Mouse (Mus musculus): ENCODE measurements around the gene Icos. TPM values are rescaled to one million over a fixed set of nuclear protein-coding genes. Genes with fewer than 3 reads are reported as not detected.

The Icos gene
- polyA plus RNA-seq, 1 experiment from 2014 or later, result 0.08 TPM

- H3K9me3 ChIP-seq (ENCODE audit: control insufficient read depth, low read length), result no peaks in the 10 kb centered on the region
- H3K27ac ChIP-seq (ENCODE audit: low read depth, low read length), result no peak overlapping the region
- ATAC-seq (ENCODE audit: low read depth), result no peak
- H3K4me3 ChIP-seq (ENCODE audit: low read depth, low read length), result no peak overlapping the region
- H3K4me1 ChIP-seq (ENCODE audit: control insufficient read depth, insufficient read depth, low read length), result no peaks in the 10 kb centered on the region
- H3K27me3 ChIP-seq (ENCODE audit: control insufficient read depth, insufficient read depth, low read length), result no peaks in the 10 kb centered on the region
- 94% methylated on average over 1 of the region's 1 CpGs for WGBS
- no peak overlapping the region for H3K4me2 ChIP-seq (ENCODE audit: low read depth, low read length)
- no peak overlapping the region for H3K9ac ChIP-seq (replicated peaks; ENCODE audit: low read depth, low read length)
- no peaks in the 10 kb centered on the region for H3K36me3 ChIP-seq (ENCODE audit: control insufficient read depth, insufficient read depth, low read length)
These were observed 19.4 kb upstream of the Icos start for GRCm38 (mm10) chr1:60958287-60958686.

GRCm38 (mm10) chr1:60959246-60959645, 18.5 kb upstream of the Icos start:
- no peak for ATAC-seq (ENCODE audit: low read depth)
- Histone ChIP-seq H3K36me3 (ENCODE audit: control insufficient read depth, insufficient read depth, low read length) (no peaks in the 10 kb centered on the region), H3K9ac (replicated peaks; ENCODE audit: low read depth, low read length) (no peak overlapping the region), H3K4me3 (ENCODE audit: low read depth, low read length) (no peak overlapping the region), H3K27me3 (ENCODE audit: control insufficient read depth, insufficient read depth, low read length) (no peaks in the 10 kb centered on the region), H3K27ac (ENCODE audit: low read depth, low read length) (no peak overlapping the region), H3K4me1 (ENCODE audit: control insufficient read depth, insufficient read depth, low read length) (no peaks in the 10 kb centered on the region), H3K9me3 (ENCODE audit: control insufficient read depth, low read length) (no peaks in the 10 kb centered on the region), H3K4me2 (ENCODE audit: low read depth, low read length) (no peak overlapping the region)
- WGBS, result 91% methylated on average over 4 of the region's 4 CpGs

GRCm38 (mm10) chr1:60960451-60960850, 17.3 kb upstream of the Icos start:
- Histone ChIP-seq H3K4me1 (ENCODE audit: control insufficient read depth, insufficient read depth, low read length) (no peaks in the 10 kb centered on the region), H3K4me3 (ENCODE audit: low read depth, low read length) (no peak overlapping the region), H3K27me3 (ENCODE audit: control insufficient read depth, insufficient read depth, low read length) (no peaks in the 10 kb centered on the region), H3K9ac (replicated peaks; ENCODE audit: low read depth, low read length) (no peak overlapping the region), H3K9me3 (ENCODE audit: control insufficient read depth, low read length) (no peaks in the 10 kb centered on the region), H3K4me2 (ENCODE audit: low read depth, low read length) (no peak overlapping the region), H3K27ac (ENCODE audit: low read depth, low read length) (no peak overlapping the region), H3K36me3 (ENCODE audit: control insufficient read depth, insufficient read depth, low read length) (no peaks in the 10 kb centered on the region)
- no peak for ATAC-seq (ENCODE audit: low read depth)
- WGBS, result 82% methylated on average over 11 of the region's 11 CpGs

GRCm38 (mm10) chr1:60961080-60961479, 16.6 kb upstream of the Icos start:
- H3K4me3 ChIP-seq (ENCODE audit: low read depth, low read length), result no peak overlapping the region
- H3K4me1 ChIP-seq (ENCODE audit: control insufficient read depth, insufficient read depth, low read length), result no peaks in the 10 kb centered on the region
- no peaks in the 10 kb centered on the region for H3K27me3 ChIP-seq (ENCODE audit: control insufficient read depth, insufficient read depth, low read length)
- H3K36me3 ChIP-seq (ENCODE audit: control insufficient read depth, insufficient read depth, low read length), result no peaks in the 10 kb centered on the region
- no peaks in the 10 kb centered on the region for H3K9me3 ChIP-seq (ENCODE audit: control insufficient read depth, low read length)
- no peak overlapping the region for H3K9ac ChIP-seq (replicated peaks; ENCODE audit: low read depth, low read length)
- ATAC-seq (ENCODE audit: low read depth), result no peak
- H3K4me2 ChIP-seq (ENCODE audit: low read depth, low read length), result no peak overlapping the region
- H3K27ac ChIP-seq (ENCODE audit: low read depth, low read length), result no peak overlapping the region
- WGBS, result 27% methylated on average over 4 of the region's 4 CpGs

- WGBS, result 89% methylated on average over 4 of the region's 4 CpGs
- H3K4me2 ChIP-seq (ENCODE audit: low read depth, low read length), result no peak overlapping the region
- no peak overlapping the region for H3K9ac ChIP-seq (replicated peaks; ENCODE audit: low read depth, low read length)
- no peaks in the 10 kb centered on the region for H3K27me3 ChIP-seq (ENCODE audit: control insufficient read depth, insufficient read depth, low read length)
- no peak for ATAC-seq (ENCODE audit: low read depth)
- no peaks in the 10 kb centered on the region for H3K9me3 ChIP-seq (ENCODE audit: control insufficient read depth, low read length)
- no peak overlapping the region for H3K27ac ChIP-seq (ENCODE audit: low read depth, low read length)
- no peak overlapping the region for H3K4me3 ChIP-seq (ENCODE audit: low read depth, low read length)
- no peaks in the 10 kb centered on the region for H3K4me1 ChIP-seq (ENCODE audit: control insufficient read depth, insufficient read depth, low read length)
- no peaks in the 10 kb centered on the region for H3K36me3 ChIP-seq (ENCODE audit: control insufficient read depth, insufficient read depth, low read length)
These were observed 15.6 kb upstream of the Icos start for GRCm38 (mm10) chr1:60962095-60962494.

- H3K36me3 ChIP-seq (ENCODE audit: control insufficient read depth, insufficient read depth, low read length), result no peaks in the 10 kb centered on the region
- H3K4me2 ChIP-seq (ENCODE audit: low read depth, low read length), result no peak overlapping the region
- H3K4me3 ChIP-seq (ENCODE audit: low read depth, low read length), result no peak overlapping the region
- H3K9ac ChIP-seq (replicated peaks; ENCODE audit: low read depth, low read length), result no peak overlapping the region
- no peaks in the 10 kb centered on the region for H3K27me3 ChIP-seq (ENCODE audit: control insufficient read depth, insufficient read depth, low read length)
- WGBS, result 43% methylated on average over 2 of the region's 2 CpGs
- no peaks in the 10 kb centered on the region for H3K9me3 ChIP-seq (ENCODE audit: control insufficient read depth, low read length)
- no peak overlapping the region for H3K27ac ChIP-seq (ENCODE audit: low read depth, low read length)
- no peak for ATAC-seq (ENCODE audit: low read depth)
- H3K4me1 ChIP-seq (ENCODE audit: control insufficient read depth, insufficient read depth, low read length), result no peaks in the 10 kb centered on the region
These were observed 10.2 kb upstream of the Icos start for GRCm38 (mm10) chr1:60967521-60967920.

GRCm38 (mm10) chr1:60970846-60971245, 6.9 kb upstream of the Icos start:
- Histone ChIP-seq H3K9me3 (ENCODE audit: control insufficient read depth, low read length) (no peaks in the 10 kb centered on the region), H3K4me2 (ENCODE audit: low read depth, low read length) (no peak overlapping the region), H3K27ac (ENCODE audit: low read depth, low read length) (no peak overlapping the region), H3K27me3 (ENCODE audit: control insufficient read depth, insufficient read depth, low read length) (no peaks in the 10 kb centered on the region), H3K4me3 (ENCODE audit: low read depth, low read length) (no peak overlapping the region), H3K36me3 (ENCODE audit: control insufficient read depth, insufficient read depth, low read length) (no peaks in the 10 kb centered on the region), H3K9ac (replicated peaks; ENCODE audit: low read depth, low read length) (no peak overlapping the region), H3K4me1 (ENCODE audit: control insufficient read depth, insufficient read depth, low read length) (no peaks in the 10 kb centered on the region)
- no peak for ATAC-seq (ENCODE audit: low read depth)
- 88% methylated on average over 1 of the region's 1 CpGs for WGBS

GRCm38 (mm10) chr1:60974221-60974620, 3.5 kb upstream of the Icos start:
- H3K4me3 ChIP-seq (ENCODE audit: low read depth, low read length), result no peak overlapping the region
- no peaks in the 10 kb centered on the region for H3K36me3 ChIP-seq (ENCODE audit: control insufficient read depth, insufficient read depth, low read length)
- H3K27ac ChIP-seq (ENCODE audit: low read depth, low read length), result no peak overlapping the region
- H3K27me3 ChIP-seq (ENCODE audit: control insufficient read depth, insufficient read depth, low read length), result no peaks in the 10 kb centered on the region
- no peaks in the 10 kb centered on the region for H3K9me3 ChIP-seq (ENCODE audit: control insufficient read depth, low read length)
- H3K4me1 ChIP-seq (ENCODE audit: control insufficient read depth, insufficient read depth, low read length), result no peaks in the 10 kb centered on the region
- H3K4me2 ChIP-seq (ENCODE audit: low read depth, low read length), result no peak overlapping the region
- WGBS, result 84% methylated on average over 3 of the region's 3 CpGs
- ATAC-seq (ENCODE audit: low read depth), result no peak
- H3K9ac ChIP-seq (replicated peaks; ENCODE audit: low read depth, low read length), result no peak overlapping the region

GRCm38 (mm10) chr1:60975646-60976294, 2.0 kb upstream of the Icos start:
- ATAC-seq (ENCODE audit: low read depth), result no peak
- Histone ChIP-seq H3K9ac (replicated peaks; ENCODE audit: low read depth, low read length) (no peak overlapping the region), H3K4me2 (ENCODE audit: low read depth, low read length) (no peak overlapping the region), H3K36me3 (ENCODE audit: control insufficient read depth, insufficient read depth, low read length) (no peaks in the 10 kb centered on the region), H3K27me3 (ENCODE audit: control insufficient read depth, insufficient read depth, low read length) (no peaks in the 10 kb centered on the region), H3K27ac (ENCODE audit: low read depth, low read length) (no peak overlapping the region), H3K4me1 (ENCODE audit: control insufficient read depth, insufficient read depth, low read length) (no peaks in the 10 kb centered on the region), H3K9me3 (ENCODE audit: control insufficient read depth, low read length) (no peaks in the 10 kb centered on the region), H3K4me3 (ENCODE audit: low read depth, low read length) (no peak overlapping the region)
- 87% methylated on average over 5 of the region's 5 CpGs for whole genome bisulfite sequencing

Measured in neural tube, embryonic 14.5 days (tissue).